Mouse (Mus musculus) retina, postnatal 1 day (tissue): ENCODE results near the gene Rasgrp1.

Experiments
- DNase-seq: peaks from one replicate; pipeline ENCODE4 v3.0.0-alpha.2; 2012

Gene Rasgrp1

GRCm38 (mm10) chr2:117328521-117329285, 14.1 kb downstream of the Rasgrp1 start:
- no peak for DNase-seq

- no peak for DNase-seq
These were observed 20.4 kb downstream of the Rasgrp1 start for GRCm38 (mm10) chr2:117322399-117322798.

GRCm38 (mm10) chr2:117321231-117321630, 21.6 kb downstream of the Rasgrp1 start:
- no peak for DNase-seq

GRCm38 (mm10) chr2:117318991-117319390, 23.8 kb downstream of the Rasgrp1 start:
- no peak for DNase-seq

GRCm38 (mm10) chr2:117313586-117314235, 29.1 kb downstream of the Rasgrp1 start:
- peak; percentile 56 for DNase-seq

- DNase-seq = peak; percentile 29
These were observed 30.3 kb downstream of the Rasgrp1 start for GRCm38 (mm10) chr2:117312441-117312895.

GRCm38 (mm10) chr2:117312030-117312429, 30.8 kb downstream of the Rasgrp1 start:
- DNase-seq = no peak

GRCm38 (mm10) chr2:117311349-117311748, 31.5 kb downstream of the Rasgrp1 start:
- DNase-seq = no peak

- no peak for DNase-seq
These were observed 33.8 kb downstream of the Rasgrp1 start for GRCm38 (mm10) chr2:117309046-117309445.

GRCm38 (mm10) chr2:117307959-117308358, 34.8 kb downstream of the Rasgrp1 start:
- DNase-seq = no peak

- DNase-seq = no peak
These were observed 37.9 kb downstream of the Rasgrp1 start for GRCm38 (mm10) chr2:117304941-117305340.

GRCm38 (mm10) chr2:117303391-117304350, 39.1 kb downstream of the Rasgrp1 start:
- DNase-seq = no peak

GRCm38 (mm10) chr2:117299596-117300448, 43.0 kb downstream of the Rasgrp1 start:
- DNase-seq = no peak

- DNase-seq = no peak
These were observed 54.5 kb downstream of the Rasgrp1 start for GRCm38 (mm10) chr2:117288291-117288690.

- DNase-seq = peak; percentile 60
These were observed 78.9 kb downstream of the Rasgrp1 start for GRCm38 (mm10) chr2:117263786-117264408.

- no peak for DNase-seq
These were observed 80.6 kb downstream of the Rasgrp1 start for GRCm38 (mm10) chr2:117262184-117262583.

- no peak for DNase-seq
These were observed 85.2 kb downstream of the Rasgrp1 start for GRCm38 (mm10) chr2:117257617-117258016.

- no peak for DNase-seq
These were observed 87.4 kb downstream of the Rasgrp1 start for GRCm38 (mm10) chr2:117255415-117255814.

GRCm38 (mm10) chr2:117250001-117250510, 92.7 kb downstream of the Rasgrp1 start:
- DNase-seq = no peak

GRCm38 (mm10) chr2:117249255-117250000, 93.4 kb downstream of the Rasgrp1 start, which contains the start of gene Fam98b:
Gene Fam98b (plus strand): TSS chr2:117249739.
- DNase-seq = peak; percentile 96
